Mouse (Mus musculus) monocyte, adult 5-6 weeks (primary cell): ENCODE results near the gene Zbtb5. TPM values are rescaled to one million over a fixed set of nuclear protein-coding genes. Genes with fewer than 3 reads are reported as not detected.
"Not testable (repeated sequence)": the region's sequence is repeated elsewhere in the genome, so short reads cannot be mapped to it uniquely, and the experiment has no call there.

Experiments
- ATAC-seq: fragments of 153-309, 156-312 bp; replicated peaks from 2 replicates; pipeline ENCODE4 v1.8.0; 2017; ENCODE audit warnings: mild to moderate bottlenecking; ENCODE audit not compliant: low TSS enrichment, insufficient number of reproducible peaks, severe bottlenecking, poor library complexity, low FRiP score
- total RNA-seq: library from RNA; stranded (forward); fragments of 200-1000, 200-491, 200-594 nt; gene quantifications from 3 replicates; pipeline ENCODE4 v1.2.3, GENCODE M21; 2017

Gene Zbtb5
- 8.4 to 16.8 TPM (median 14.3 TPM) in 3 replicates for total RNA-seq

- ATAC-seq, result peak; percentile 96
Observed at GRCm38 (mm10) chr4:45012105-45012975, at the start of gene Zbtb5. Gene Zbtb5 (minus strand): TSS chr4:45012412.

- ATAC-seq, result no peak
Observed at GRCm38 (mm10) chr4:45055451-45055850, 43.2 kb upstream of the Zbtb5 start.

GRCm38 (mm10) chr4:45054862-45055261 lies 42.6 kb upstream of the Zbtb5 start:
- ATAC-seq, result no peak

- ATAC-seq, result no peak
Observed at GRCm38 (mm10) chr4:45047956-45048355, 35.7 kb upstream of the Zbtb5 start.

GRCm38 (mm10) chr4:45047286-45047887 lies 35.2 kb upstream of the Zbtb5 start:
- no peak for ATAC-seq

- no peak for ATAC-seq
Observed at GRCm38 (mm10) chr4:45046679-45047078, 34.5 kb upstream of the Zbtb5 start.

- ATAC-seq, result no peak
Observed at GRCm38 (mm10) chr4:45040795-45041194, 28.6 kb upstream of the Zbtb5 start.

GRCm38 (mm10) chr4:45039546-45039945 lies 27.3 kb upstream of the Zbtb5 start:
- ATAC-seq, result not testable (repeated sequence)

- ATAC-seq, result not testable (repeated sequence)
Observed at GRCm38 (mm10) chr4:45038879-45039278, 26.7 kb upstream of the Zbtb5 start.

GRCm38 (mm10) chr4:45037455-45038410 lies 25.5 kb upstream of the Zbtb5 start:
- ATAC-seq, result no peak

GRCm38 (mm10) chr4:45036571-45036970 lies 24.4 kb upstream of the Zbtb5 start:
- ATAC-seq, result no peak

- no peak for ATAC-seq
Observed at GRCm38 (mm10) chr4:45036048-45036447, 23.8 kb upstream of the Zbtb5 start.

GRCm38 (mm10) chr4:45034693-45035628 lies 22.7 kb upstream of the Zbtb5 start:
- no peak for ATAC-seq

GRCm38 (mm10) chr4:45032586-45032985 lies 20.4 kb upstream of the Zbtb5 start:
- no peak for ATAC-seq

GRCm38 (mm10) chr4:45026459-45026858 lies 14.2 kb upstream of the Zbtb5 start:
- no peak for ATAC-seq

GRCm38 (mm10) chr4:45019009-45019408 lies 6.8 kb upstream of the Zbtb5 start:
- no peak for ATAC-seq

GRCm38 (mm10) chr4:45018452-45018980 lies 6.3 kb upstream of the Zbtb5 start, which contains the start of gene Polr1e:
Gene Polr1e (plus strand): TSS chr4:45018583.
- ATAC-seq, result peak; percentile 94

- ATAC-seq, result no peak
Observed at GRCm38 (mm10) chr4:45015615-45016014, 3.4 kb upstream of the Zbtb5 start.
